Mouse (Mus musculus) heart, postnatal 0 days (tissue): ENCODE data around the gene Ppp1r14a. TPM values are rescaled to one million over a fixed set of nuclear protein-coding genes. Genes with fewer than 3 reads are reported as not detected.

ENCODE experiments used
- ATAC-seq: fragments of 200-750 bp; cut with Nextera tagmentation; 2 replicates; pipeline ENCODE4 v1.8.0; 2017; ENCODE audit warnings: low read depth, moderate number of reproducible peaks, moderate library complexity; ENCODE audit not compliant: insufficient read depth
- DNase-seq: peaks from one replicate; pipeline ENCODE4 v3.0.0-alpha.2; 2016; ENCODE audit warnings: low spot score
- H3K27ac ChIP-seq: fragments of 300-500 bp; sonication (generic); 2 replicates; pipeline ENCODE4 v1.5.1; 2014; ENCODE audit warnings: low read depth, mild to moderate bottlenecking
- H3K27me3 ChIP-seq: fragments of 300-500 bp; sonication (generic); 2 replicates; pipeline ENCODE4 v1.6.1; 2014; ENCODE audit warnings: low read length, mixed read lengths; ENCODE audit not compliant: control insufficient read depth, insufficient read depth
- H3K36me3 ChIP-seq: fragments of 300-500 bp; sonication (generic); replicated peaks from 2 replicates; pipeline ENCODE4 v1.6.1; 2014; ENCODE audit warnings: low read length, mixed read lengths; ENCODE audit not compliant: control insufficient read depth, insufficient read depth
- H3K4me1 ChIP-seq: fragments of 300-500 bp; sonication (generic); 2 replicates; pipeline ENCODE4 v1.6.1; 2014; ENCODE audit warnings: antibody characterized with exemption; ENCODE audit not compliant: control insufficient read depth, insufficient read depth
- H3K4me2 ChIP-seq: fragments of 300-500 bp; sonication (generic); 2 replicates; pipeline ENCODE4 v1.6.1; 2014; ENCODE audit warnings: low read depth, mild to moderate bottlenecking, low read length, moderate library complexity
- H3K4me3 ChIP-seq: fragments of 300-500 bp; sonication (generic); 2 replicates; pipeline ENCODE4 v1.5.1; 2014; ENCODE audit warnings: low read depth, low read length
- H3K9ac ChIP-seq: fragments of 300-500 bp; sonication (generic); replicated peaks from 2 replicates; pipeline ENCODE4 v1.6.1; 2014; ENCODE audit warnings: low read depth, low read length, mixed read lengths
- H3K9me3 ChIP-seq: fragments of 300-500 bp; sonication (generic); replicated peaks from 2 replicates; pipeline ENCODE4 v1.6.1; 2016; ENCODE audit warnings: low read length; ENCODE audit not compliant: control insufficient read depth
- CTCF ChIP-seq: IDR thresholded peaks from 2 replicates; pipeline ENCODE4 v1.5.1; 2016; ENCODE audit warnings: antibody characterized with exemption, control low read depth, low read depth
- EP300 ChIP-seq: IDR thresholded peaks from 2 replicates; pipeline ENCODE4 v1.6.1; 2016; ENCODE audit warnings: antibody characterized with exemption, low read depth
- WGBS: fragments of 180-500 bp; shearing (Covaris S2); extraction: QIAGEN DNeasy Blood & Tissue Kit; methylation state at CpG from one replicate; pipeline ENCODE4 v1.1.7; 2014; 5-methylcytosine and 5-hydroxymethylcytosine counted together
- polyA plus RNA-seq: library from polyadenylated mRNA; unstranded; fragments of >200 nt; fragmentation: Nextera tagmentation; extraction: Ambion mirVana; gene quantifications from 2 replicates; pipeline ENCODE4 v1.2.1, GENCODE M21; 2015
- total RNA-seq: library from RNA; depleted of rRNA; stranded (reverse); fragments of >200 nt; gene quantifications from 2 replicates; pipeline ENCODE4 v1.2.3, GENCODE M21; 2014; ENCODE audit warnings: low replicate concordance

The Ppp1r14a gene
- total and polyA plus RNA-seq, 2 experiments from 2014 or later = 17.9 to 61.8 TPM

DNA sequence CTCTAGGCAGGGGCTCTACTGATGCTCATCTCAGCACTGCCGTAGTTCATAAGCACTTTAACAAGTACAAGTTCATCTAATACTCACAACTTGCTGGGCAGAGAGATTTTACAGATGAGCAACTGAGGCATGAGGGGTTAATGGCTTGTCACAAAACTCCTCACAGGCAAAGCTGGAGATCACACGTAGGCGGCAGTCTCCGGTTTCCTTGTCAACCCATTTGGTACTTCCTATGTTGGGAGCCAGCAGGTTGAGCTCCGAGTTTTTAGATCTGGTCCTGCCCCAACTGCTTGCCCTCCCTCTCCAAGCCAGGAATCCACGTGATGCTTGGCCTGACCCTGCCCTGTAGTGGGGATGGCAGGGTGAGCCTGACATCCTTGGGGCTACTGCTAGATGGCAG is 38.0 kb downstream of the Ppp1r14a start:
- no peaks in the 10 kb centered on the region for H3K9me3 ChIP-seq
- no peaks in the 10 kb centered on the region for H3K27me3 ChIP-seq
- DNase-seq (no peak), ATAC-seq (no peak)
- no peak overlapping the region for H3K4me3 ChIP-seq
- peaks cover 16% of the 10 kb centered on the region; the same call in 1 of the 2 replicates for H3K36me3 ChIP-seq
- no peaks in the 10 kb centered on the region for H3K4me1 ChIP-seq
- H3K9ac ChIP-seq = no peak overlapping the region
- H3K4me2 ChIP-seq = no peak overlapping the region
- 72% methylated on average over 6 of the region's 6 CpGs for WGBS
- no peak overlapping the region for H3K27ac ChIP-seq
- no peak for TF ChIP-seq CTCF
- TF ChIP-seq EP300 = no peak

DNA sequence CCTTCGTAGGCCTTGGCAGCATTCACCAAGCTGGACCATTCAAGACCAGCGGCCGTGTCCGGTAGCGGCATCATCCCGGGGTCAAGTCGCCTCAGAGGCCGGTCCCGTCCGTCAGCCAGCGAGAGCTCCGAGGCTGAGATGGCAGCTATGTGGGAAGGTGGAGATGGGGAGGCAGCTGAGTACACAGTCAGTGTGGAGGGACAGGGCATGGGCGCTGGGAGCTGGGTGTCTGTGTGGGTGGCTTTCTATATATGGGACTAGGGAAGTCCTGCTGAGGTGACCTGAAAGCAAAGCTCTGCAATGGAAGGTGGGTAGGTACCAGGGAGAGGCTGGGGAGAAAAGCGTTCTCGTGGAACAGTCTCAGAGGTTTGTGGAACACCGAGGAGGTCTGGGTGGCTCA is 39.9 kb downstream of the Ppp1r14a start:
- Histone ChIP-seq H3K27me3 (no peaks in the 10 kb centered on the region), H3K9me3 (no peaks in the 10 kb centered on the region), H3K4me3 (no peak overlapping the region), H3K36me3 (peaks cover 16% of the 10 kb centered on the region; the same call in 1 of the 2 replicates), H3K9ac (no peak overlapping the region), H3K4me2 (no peak overlapping the region), H3K27ac (no peak overlapping the region), H3K4me1 (no peaks in the 10 kb centered on the region)
- WGBS = 90% methylated on average over 16 of the region's 16 CpGs
- no peak for TF ChIP-seq EP300
- TF ChIP-seq CTCF = no peak
- ATAC-seq (no peak), DNase-seq (no peak)

DNA sequence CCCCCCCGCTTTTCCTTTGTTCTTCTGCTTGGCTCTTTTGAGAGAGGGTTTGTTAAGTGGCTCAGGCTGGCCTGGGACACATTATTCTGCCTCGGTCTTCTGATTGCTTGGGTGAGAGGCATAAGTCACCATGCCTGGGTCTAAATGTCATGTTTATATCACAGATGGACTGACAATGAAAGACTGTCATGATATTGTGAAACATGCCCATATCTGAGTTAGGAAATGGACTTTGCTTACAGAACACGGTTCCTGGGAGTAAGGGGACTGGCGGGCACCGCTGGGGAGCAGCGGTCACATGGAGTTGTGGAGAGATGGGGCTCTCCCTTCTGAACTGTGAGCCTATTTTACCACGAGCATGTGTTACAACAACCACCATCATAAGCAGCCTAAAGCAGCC is 45.0 kb downstream of the Ppp1r14a start:
- 75% methylated on average over 6 of the region's 7 CpGs for WGBS
- H3K36me3 ChIP-seq = peaks cover 16% of the 10 kb centered on the region; the same call in 1 of the 2 replicates
- no peak overlapping the region for H3K9ac ChIP-seq
- no peaks in the 10 kb centered on the region for H3K9me3 ChIP-seq
- no peaks in the 10 kb centered on the region for H3K27me3 ChIP-seq
- no peak overlapping the region for H3K4me2 ChIP-seq
- no peak overlapping the region for H3K4me3 ChIP-seq
- H3K4me1 ChIP-seq = no peaks in the 10 kb centered on the region
- no peak for DNase-seq
- no peak overlapping the region for H3K27ac ChIP-seq
- TF ChIP-seq EP300 (no peak), CTCF (no peak)
- no peak for ATAC-seq

DNA sequence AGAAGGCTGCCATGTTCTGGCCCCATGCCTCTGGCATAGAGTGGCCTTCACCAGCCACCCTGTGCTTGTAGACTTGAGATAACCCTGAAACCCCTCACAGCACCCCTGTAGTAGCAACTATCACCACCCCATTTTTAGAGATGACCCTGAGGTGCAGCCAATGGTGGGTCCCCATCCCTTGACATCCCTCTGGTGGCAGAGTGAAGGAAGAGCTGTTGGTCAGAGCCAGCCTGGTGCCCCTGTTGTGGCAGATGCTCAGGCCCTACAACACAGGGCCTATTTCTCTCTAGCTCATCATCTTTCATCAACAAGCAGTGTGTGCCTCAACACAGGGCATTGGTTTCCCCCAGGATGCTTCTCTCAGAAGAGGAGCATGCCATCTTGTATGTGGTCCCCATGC is 46.2 kb downstream of the Ppp1r14a start:
- H3K36me3 ChIP-seq = peaks cover 10% of the 10 kb centered on the region; the same call in 1 of the 2 replicates
- no peaks in the 10 kb centered on the region for H3K4me1 ChIP-seq
- H3K9ac ChIP-seq = no peak overlapping the region
- H3K27me3 ChIP-seq = no peaks in the 10 kb centered on the region
- H3K27ac ChIP-seq = no peak overlapping the region
- ATAC-seq = no peak
- H3K4me2 ChIP-seq = no peak overlapping the region
- no peak overlapping the region for H3K4me3 ChIP-seq
- TF ChIP-seq EP300 = no peak
- TF ChIP-seq CTCF = no peak
- H3K9me3 ChIP-seq = no peaks in the 10 kb centered on the region
- no peak for DNase-seq

DNA sequence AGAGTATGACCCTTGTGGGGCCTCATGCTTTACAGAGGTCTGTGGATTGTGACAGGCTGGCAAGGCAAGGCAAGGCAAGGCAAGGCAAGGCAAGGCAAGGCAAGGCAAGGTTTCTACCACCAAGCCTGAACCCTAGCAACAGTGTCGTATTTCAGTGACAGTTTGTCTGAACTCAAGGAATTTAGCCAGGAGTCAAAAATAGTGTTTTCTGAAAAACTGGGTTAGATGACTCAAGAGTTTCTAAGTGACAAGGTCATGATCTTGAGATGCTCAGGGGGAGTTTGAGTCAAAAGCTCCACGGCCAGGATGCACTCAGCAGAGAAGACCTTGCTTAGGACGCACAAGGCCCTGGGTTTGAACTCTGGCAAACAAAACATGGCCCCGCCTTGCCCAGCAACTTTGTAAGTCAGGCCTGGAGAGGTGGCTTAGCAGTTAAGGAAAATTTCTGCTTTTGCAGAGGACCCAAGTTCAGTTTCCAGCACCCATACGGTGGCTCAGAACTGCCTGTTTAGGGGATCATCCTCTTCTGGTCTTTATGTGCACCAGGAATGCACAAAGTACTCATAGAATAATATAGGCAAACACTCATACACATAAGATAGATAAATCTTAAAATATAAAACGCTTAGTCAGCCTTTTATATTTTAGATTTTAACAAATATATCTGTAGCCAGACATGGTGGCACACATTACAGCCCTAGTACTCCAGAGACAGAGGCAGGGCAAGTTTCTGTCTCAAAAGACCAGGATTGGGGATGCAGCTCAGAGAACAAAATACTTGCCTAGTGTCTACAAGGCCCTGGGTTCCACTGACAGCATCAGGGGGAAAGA is 46.9 kb downstream of the Ppp1r14a start:
- Histone ChIP-seq H3K27ac (no peak overlapping the region), H3K4me3 (no peak overlapping the region), H3K4me2 (no peak overlapping the region), H3K36me3 (peaks cover 3% of the 10 kb centered on the region; the same call in 1 of the 2 replicates), H3K9me3 (no peaks in the 10 kb centered on the region), H3K27me3 (no peaks in the 10 kb centered on the region), H3K4me1 (no peaks in the 10 kb centered on the region), H3K9ac (no peak overlapping the region)
- ATAC-seq (no peak), DNase-seq (no peak)
- 77% methylated on average over 6 of the region's 6 CpGs for WGBS
- TF ChIP-seq CTCF (no peak), EP300 (no peak)
